Mouse (Mus musculus) cerebellum, adult 2 months (tissue): Measurements from ENCODE around the gene Tub.

Experiments
- CTCF ChIP-seq: fragments of 200-500 bp; IDR thresholded peaks from 2 replicates; pipeline ENCODE4 v1.5.1; 2011; ENCODE audit warnings: low read depth, mild to moderate bottlenecking, control low read depth, low read length, moderate library complexity, borderline replicate concordance; ENCODE audit not compliant: insufficient read depth
- POLR2A ChIP-seq: fragments of 200-500 bp; IDR thresholded peaks from 2 replicates; pipeline ENCODE4 v1.6.1; 2011; ENCODE audit warnings: low read length, control low read depth, borderline replicate concordance; ENCODE audit not compliant: insufficient read depth

- TF ChIP-seq CTCF (no peak), POLR2A (no peak)
Observed at GRCm38 (mm10) chr7:109038121-109038735, 88.1 kb downstream of the Tub start.
